Mouse (Mus musculus): ENCODE data around the gene A430078G23Rik.
A peak's percentile ranks its signal among the peaks of the same experiment; 100 is the strongest.

A430078G23Rik gene

DNA sequence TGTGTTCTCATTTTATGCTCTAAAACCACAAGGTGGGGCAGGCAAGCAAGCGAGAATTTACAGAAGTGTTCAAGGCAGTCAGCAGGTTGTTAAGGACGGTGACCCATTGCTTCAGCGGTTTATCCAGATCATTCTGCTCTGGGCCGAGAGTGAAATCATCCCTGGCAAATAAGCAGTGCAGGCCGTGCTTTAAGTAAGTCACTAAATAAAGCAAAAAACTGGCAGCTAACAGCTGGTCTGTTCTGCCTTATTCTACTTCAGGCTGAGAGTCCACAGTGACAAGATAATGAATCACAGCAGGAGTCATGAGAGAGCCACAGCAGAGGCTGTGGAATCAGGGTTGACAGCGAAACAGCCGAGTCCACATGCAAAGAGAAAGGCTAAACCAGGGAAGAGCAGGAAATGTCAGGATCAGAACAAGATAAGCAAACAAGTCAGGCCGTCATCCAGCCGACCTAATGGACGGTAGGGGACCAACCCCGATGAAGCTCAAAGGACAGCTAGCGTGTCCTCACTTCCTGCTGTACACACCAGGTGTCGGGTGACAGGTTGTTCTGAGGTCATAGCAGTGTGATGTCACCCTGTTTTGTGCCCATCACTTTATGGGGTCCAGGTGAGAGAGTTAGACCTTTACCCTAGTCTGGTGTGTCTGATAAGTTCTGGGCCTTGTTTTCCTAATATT, 4.9 kb upstream of the A430078G23Rik start:
- no peak for DNase-seq (ENCODE audit: low read depth, low spot score)

DNA sequence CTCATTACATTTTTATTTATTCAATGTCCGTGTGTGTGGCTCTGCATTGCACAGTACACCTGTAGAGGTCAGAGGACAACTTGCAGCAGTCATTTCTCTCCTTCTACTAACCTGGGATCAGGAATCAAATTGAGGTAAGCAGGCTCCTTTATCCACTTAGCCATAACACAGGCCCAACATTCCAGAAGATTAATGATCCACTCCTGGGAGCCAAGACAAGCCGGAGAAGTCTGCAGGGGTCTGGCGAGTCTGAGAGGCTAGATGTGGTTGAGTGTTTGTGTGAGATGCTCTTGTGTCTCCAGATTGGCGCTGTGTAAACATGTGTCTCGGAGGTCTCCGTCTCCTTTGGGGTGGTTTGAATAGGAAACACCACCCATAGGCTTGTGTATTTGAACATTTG, 2.5 kb upstream of the A430078G23Rik start:
- no peak for DNase-seq (ENCODE audit: low read depth, low spot score)

DNA sequence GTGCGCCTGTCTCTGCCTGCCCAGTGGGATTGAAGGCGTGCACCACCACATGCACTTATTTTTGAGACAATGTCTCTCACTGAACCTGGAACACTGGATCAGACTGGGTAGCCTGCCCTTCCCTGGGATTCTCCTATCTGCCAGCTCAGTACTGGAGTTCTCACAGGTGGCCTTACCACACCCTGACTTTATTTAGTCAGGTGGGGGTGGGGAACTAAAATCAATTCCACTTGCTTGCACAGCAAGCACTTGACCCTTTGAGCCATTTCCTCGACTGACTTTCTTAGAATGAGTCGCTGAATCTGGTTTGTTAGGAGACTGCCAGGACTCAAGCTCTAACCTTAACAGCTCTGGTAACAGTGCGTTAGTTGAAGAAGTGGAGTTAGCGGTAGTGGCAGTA, 500 bp upstream of the A430078G23Rik start:
- DNase-seq (ENCODE audit: low read depth, low spot score): no peak

DNA sequence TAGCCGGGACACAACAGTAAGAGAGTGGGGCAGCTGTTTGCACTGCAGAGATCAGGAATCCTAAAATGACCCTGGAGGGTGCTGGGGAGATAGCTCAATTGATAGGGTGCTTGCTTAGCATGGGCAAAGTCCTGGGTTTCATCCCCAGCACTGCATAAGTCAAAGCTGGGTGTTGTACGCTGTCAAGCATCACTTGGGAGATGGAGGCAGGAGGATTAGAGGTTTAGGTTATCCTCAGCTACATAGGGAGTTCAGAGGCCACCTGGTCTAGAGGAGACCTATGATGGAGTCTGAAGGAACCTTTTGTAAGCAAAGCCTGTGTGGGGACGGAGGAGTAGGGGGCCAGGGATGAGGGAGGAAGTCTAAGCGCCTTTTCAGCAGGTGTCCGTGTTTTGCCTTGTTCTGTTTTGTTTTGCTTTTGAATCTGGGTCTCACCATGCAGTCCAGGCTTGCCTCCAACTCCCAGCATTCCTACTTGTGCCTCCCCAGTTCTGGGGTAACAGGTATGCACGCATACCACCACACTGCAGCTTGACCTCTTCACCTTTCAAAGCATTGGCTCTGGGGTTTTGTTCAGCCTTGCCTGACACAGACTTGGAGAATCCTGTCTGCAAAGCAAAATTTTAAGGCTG, 712 bp downstream of the A430078G23Rik start:
- DNase-seq (ENCODE audit: low read depth, low spot score): no peak

DNA sequence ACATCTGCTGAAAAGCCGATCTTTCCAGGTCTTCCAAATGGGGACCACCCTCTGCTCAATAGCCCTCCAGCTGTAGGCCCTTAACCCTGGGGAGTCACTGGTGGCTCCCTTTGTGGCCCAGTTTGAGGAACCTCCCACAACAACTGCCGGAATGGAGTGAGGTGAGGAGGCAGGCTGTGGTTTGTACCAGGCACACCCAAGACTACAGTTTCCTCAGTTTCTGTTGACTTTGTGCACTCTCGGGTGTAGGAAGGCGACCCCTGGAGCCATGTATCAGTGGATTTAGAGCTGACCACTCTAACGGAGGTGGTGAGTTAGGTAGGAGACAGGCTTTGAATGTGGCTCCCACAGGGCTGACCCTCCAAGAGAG, 1.2 kb downstream of the A430078G23Rik start:
- DNase-seq (ENCODE audit: low read depth, low spot score): no peak

DNA sequence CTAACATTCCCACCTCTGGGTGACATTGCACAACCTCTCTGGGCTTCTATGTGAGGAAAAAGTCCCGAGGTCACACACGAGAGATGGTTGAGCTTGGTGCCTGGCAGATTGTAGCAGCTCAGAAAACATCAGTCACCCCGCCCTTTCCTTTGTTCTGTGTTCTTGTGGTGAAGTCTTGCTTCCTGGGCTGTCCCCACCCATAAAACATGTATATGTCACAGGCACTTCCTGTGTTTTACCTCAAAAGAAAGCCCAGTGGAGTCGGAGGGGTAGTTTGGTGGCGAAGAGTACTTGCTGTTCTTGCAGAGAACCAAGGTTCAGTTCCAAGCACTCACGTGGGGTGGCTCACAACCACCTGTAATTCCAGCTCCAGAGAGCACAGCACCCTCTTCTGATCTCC, 2.4 kb downstream of the A430078G23Rik start:
- peak; percentile 81 for DNase-seq (ENCODE audit: low read depth, low spot score)

DNA sequence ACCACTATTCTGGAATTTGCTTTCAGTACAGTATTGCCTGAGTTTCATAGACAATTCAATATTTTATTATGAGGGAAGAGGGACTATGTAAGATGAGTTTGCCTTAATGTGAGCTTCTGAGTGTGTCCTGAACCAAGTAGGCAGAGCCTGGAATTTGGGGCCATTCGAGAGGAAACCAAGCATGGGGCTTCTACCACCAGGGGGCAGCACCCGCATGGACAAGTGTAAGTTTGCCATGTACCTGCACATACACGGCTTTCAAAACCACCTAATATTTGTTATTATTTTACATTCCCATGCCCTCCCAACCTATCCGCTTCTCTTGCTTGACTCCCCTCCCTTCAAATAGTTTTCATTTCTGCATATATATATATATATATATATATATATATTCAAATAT, 4.8 kb downstream of the A430078G23Rik start:
- peak; percentile 85 for DNase-seq (ENCODE audit: low read depth, low spot score)

DNA sequence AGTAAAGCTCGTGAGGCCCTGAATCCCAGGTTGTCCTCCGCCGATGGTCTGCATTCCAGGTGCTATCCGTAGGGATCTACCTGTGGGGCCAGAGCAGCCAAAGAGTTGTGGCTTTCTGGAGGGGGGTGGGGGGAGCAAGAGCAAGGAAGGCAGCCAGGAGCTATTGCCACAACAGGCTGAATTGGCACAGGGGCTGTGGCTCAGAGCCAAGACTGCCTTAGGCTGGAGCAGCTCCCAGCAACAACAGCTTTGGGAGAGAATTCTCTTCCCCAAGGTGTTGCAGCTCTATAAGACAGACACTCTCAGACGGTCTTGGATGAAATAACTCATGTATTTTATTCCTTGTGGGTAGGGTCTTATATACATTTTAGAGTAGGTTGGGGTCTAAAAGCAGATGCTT, 13.9 kb downstream of the A430078G23Rik start:
- DNase-seq (ENCODE audit: low read depth, low spot score): no peak

DNA sequence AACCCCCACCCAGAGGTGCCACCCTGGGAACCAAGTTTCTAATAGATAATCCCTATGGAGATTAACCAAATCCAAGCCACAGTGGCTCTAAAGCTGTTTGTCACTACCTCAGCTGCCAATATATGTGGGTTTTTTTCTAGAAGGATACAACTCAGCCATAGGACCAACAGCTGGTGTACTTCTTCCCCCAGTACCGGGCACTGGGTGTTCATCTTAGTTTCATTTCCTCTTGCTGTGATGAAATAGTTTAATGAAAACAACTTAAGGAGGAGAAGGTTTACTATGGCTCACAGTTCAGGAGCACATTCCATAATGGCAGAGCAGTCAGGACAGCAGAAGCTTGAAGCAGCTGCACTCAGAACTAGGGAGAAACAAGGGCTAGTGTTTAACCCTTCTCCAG, 14.9 kb downstream of the A430078G23Rik start:
- DNase-seq (ENCODE audit: low read depth, low spot score): no peak

DNA sequence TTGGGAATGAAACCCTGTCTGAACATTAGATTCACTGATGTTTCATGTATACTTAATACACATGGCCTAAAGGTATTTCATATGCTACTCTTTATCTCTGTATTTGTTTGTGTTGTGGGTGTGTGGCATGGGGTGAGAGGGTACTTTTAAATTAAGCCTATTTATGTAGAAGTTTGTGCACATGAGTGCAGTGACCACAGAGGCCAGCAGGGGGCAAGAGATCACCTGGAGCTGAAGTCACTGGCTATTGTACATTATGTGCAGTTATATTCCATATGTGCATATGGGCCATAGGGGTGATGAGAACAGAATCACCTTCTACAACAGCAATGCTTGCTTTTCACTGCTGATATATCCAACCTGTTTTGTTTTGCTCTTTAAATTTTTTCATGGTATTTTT, 22.5 kb downstream of the A430078G23Rik start:
- DNase-seq (ENCODE audit: low read depth, low spot score): peak; percentile 64

DNA sequence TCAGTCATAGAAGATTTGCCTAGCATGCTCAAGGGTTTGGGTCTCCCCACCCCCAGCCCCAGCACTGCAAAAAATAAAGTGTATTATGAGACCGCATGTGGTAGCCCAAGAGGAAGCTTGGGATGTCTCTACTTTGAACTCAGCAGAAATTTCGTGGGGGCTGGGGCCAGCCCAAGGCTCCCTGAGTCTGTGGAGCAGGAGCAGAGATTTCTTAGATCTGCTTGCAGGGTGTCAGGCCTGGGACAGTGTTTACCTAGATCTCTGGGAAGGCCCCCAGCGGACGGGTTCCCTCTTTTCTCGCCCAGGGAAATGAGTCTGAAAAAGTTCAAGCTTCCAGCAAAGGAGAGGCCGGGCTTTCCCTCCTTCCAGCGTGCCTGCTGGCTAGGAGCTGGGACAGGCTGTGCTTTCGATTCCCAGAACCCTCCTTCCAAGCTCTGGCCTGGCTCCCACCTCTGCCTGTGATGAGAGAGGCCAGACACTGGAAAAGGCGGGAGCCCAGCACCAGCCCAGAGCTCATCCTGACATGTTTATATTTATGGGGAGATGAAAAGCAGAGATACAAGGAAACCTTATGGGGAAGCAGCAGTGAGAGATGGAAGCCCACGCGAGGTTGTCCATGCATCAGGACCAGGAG, 23.5 kb downstream of the A430078G23Rik start:
- DNase-seq (ENCODE audit: low read depth, low spot score): no peak

DNA sequence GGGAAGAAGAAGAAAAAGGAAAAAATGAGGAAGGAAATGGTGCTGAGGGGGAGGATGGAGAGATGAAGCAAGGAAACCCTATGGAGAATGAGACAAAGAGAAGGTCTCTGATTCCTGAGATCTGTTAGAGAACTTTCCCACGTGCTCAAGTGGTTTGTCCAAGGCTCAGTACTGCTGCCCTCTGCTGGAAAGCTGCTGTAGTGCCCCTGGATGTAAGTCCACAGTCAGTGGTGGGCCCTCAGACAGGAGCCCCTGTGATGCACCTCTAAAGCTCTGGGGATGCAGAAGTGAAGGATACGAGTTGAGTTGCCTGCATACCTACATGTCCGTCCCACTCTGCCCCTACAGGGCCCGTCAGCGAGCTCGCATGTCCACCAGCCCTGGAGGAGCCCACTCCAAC, 34.1 kb downstream of the A430078G23Rik start:
- peak; percentile 85 for DNase-seq (ENCODE audit: low read depth, low spot score)

DNA sequence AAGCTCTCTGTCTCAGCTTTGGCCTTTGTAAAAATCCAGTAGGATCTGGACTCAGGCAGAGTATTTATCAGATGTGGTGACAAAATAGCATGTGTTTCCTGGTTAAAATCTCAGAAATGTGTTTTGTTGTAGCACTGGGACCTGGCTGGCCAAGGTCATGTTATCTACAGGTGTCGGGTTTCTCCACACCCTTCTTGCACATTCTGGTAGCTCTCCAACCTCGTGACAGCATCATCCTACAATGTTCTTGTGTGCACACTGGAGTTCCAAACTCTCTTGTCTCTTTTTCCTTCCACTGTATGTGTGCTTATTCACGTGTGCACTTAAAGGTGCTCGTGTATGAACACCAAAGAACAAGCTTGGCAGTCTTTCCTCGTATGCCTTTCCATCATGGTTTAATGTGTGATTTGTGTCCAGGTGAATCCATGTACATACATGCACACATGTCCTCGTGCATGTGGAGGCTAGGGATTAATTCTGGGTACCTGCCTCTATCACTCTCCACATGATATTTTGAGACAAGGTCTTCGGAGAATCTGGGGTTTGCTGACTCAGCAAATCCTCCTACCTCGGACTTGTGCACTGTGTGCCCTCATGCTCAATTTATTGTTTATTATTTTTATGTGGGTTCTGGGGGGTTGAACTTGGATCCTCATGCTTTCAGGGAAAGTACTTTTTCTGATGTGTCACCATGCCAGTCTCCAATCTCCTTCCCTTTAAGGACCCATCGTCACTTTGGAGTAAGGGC, 35.5 kb downstream of the A430078G23Rik start:
- DNase-seq (ENCODE audit: low read depth, low spot score): peak; percentile 49

DNA sequence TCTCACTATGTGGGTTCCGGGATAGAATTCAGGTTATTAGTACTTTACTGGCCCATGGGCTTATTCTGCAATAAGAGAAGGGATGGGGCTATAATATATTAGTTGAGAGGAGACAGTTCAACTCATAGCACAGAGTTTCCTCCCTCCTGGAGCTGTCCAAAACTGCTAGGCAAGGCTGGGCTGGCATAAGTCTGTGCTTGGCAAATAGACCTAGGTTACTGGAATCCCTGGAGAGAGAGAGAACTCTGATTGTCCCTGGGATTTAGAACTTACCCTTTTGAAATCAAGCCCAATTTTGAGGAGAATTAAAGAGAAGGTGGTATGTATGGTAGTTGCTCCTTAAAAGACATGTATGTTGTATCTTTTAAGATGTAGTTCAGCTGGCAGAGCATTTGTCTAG, 36.3 kb downstream of the A430078G23Rik start:
- no peak for DNase-seq (ENCODE audit: low read depth, low spot score)

DNA sequence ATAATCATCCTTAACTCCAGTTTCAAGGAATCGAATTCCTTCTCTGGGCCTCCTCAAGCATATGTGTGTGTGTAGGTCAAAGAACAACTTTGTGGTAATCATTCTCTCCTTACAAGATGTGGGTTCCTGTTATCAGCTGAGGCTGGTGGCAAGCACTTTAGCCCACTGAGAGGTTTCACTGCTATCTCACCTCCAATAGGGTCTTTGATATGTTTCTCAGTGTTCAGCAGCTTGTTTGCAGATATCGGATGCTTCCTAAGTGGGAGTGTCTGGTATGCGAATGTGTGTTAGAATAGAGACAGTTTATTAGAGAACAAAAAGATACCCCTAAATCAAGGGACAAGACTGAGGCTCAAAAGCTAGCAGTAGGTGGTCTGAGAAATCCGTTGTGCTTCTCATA, 39.1 kb downstream of the A430078G23Rik start:
- DNase-seq (ENCODE audit: low read depth, low spot score): no peak

DNA sequence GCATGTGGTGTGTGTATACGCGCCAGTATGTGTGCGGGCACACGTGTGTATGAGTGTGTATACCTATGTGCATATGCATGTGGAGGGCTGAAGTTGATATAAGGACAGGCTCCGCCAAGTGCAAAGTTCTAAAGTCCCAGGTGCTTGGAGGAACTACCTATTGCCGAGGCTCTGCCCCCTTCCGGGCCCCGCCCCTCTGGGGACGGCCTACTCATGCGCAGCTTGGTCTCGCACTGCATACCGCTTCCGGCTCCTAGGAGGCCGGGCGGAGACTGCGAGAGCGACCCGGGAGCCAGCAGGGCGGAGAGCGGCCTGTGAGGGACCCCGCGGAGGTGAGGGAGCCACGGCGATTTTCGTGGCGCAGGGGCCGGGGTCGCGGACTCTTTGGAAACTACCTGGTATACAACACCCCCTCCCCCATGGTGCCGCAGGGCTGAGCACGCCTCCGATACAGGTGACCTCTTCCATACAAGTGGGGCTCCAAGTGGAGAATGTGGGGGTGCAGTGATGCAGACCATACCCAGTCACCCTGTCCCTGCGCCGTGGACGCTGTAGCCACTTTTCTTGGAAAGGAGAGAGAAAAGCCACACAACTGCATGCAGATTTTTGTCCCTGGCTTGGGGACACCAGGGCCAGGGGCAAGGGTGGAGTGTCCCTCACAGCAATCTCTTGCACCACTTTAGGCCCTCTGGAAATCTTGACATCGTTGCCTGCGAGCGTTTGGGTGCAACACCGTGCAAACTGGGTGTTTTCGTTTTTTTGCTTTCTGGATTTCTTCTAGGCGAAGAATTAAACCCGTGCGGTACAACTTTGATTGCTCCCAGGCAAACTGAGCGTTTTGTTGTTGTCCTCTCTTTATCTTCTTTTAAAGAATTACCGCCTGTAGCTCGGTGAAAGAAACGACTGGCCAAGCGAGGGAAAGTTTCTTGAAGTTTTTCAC, 39.8 kb downstream of the A430078G23Rik start, which contains the start of gene Arhgef18:
TSS of gene Arhgef18 (plus strand) at position 236 of the 940 bp plus-strand sequence.
- peak; percentile 95 for DNase-seq (ENCODE audit: low read depth, low spot score)

DNA sequence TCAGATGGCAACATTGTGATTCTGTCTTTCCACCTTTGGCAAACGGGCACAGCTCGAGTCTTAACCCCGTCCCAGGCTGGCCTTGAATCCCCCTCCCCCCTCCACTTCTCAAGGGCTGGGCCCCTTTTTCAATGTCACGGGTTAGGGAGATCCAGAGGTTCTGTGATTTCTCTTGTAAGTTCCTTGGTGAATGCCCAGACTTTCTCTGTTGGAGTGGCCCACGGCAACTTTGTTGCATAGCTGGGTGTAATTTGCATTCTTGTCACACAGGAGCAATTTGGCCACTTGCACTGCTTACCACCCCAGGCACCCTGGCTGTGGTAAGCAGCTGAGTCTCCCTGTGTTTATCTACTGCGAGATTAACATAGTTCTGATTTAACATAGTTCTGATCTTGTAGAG, 41.4 kb downstream of the A430078G23Rik start:
- DNase-seq (ENCODE audit: low read depth, low spot score): peak; percentile 75

DNA sequence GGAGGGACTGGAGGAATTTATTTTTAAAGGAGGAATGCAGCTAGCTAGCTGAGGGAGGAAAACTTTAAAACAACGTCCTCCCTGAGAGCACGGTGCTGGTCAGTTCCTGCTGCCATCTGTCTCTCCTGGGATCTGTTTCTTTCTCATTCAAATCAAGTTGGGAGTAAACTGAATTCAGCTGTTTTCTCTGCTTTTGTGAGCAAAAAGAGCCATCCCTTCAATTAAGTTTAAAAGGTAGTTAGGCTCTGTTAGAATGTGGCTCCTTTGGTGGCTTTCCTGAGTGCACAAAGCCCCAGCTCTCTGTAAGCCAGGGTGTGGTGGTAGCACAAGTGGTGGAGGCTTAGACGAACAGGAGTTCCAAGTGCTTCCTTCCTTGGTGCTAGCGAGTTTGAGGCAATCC, 42.0 kb downstream of the A430078G23Rik start:
- peak; percentile 93 for DNase-seq (ENCODE audit: low read depth, low spot score)

DNA sequence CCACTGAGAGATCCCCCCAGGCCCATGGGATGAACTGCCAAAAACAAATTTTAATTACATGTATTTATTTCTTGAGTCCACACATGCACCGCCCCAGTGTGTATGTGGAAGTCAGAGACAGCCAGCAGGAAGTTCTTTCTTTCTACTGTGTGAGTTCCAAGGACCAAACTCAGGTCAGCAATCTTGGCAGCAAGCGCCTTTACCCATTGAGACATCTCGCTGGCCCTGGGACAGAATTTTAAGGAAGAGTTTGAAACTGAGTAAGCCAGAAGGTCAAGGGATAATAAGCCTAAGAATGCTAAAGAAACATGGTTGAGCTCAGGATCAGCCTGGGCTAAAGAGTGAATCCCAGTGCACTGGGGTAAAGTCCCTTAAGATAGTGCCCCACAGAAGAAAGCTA, 44.4 kb downstream of the A430078G23Rik start:
- no peak for DNase-seq (ENCODE audit: low read depth, low spot score)

DNA sequence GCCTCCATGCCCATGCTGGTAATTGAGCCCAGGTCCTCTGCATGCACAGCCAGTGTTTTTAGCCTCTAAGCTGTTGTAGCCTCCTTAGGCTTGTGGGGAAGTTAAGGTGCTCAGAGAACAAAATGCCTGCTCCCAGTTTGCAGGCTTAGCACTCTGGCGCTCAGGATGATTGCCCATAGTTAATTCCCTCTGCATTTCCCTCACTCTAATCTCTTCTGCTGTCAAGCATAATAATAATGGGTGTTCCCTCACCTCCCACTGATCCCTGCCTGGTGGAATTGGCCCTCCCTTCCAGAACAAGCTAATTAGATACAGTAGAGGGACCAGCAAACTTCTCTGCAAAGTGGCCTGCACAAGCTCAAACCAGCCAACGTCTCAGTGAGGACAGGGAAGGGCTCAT, 47.3 kb downstream of the A430078G23Rik start:
- DNase-seq (ENCODE audit: low read depth, low spot score): peak; percentile 74

DNA sequence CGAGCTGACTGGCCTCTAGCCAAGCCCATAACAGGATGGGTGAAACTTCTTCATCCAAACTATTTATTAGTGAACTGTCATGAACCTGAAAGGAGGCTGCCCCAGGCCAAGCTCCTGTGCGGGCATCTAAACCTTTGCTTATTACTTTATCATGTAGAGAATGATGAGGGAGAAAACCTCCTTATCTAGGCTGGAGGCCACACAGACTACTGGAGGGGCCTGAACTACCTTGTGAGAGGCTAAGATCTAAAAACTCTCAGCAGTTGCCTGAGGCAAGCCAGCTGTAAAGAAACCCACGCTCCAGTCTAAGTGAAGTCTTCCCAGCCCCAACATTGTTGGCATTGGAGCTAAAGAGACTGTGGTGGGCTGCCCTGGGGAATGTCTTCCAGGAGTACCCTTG, 54.2 kb downstream of the A430078G23Rik start:
- DNase-seq (ENCODE audit: low read depth, low spot score): no peak
